Mouse (Mus musculus) ES-E14 (cell line): ENCODE data around the gene Pold3.

Experiments
- MAFK ChIP-seq: IDR thresholded peaks from 2 replicates; pipeline ENCODE4 v1.6.1; 2014; ENCODE audit warnings: mild to moderate bottlenecking, low read depth, low read length, inconsistent platforms; ENCODE audit not compliant: insufficient read depth
- ZNF384 ChIP-seq: IDR thresholded peaks from 2 replicates; pipeline ENCODE4 v1.6.1; 2012; ENCODE audit warnings: low read depth, low read length, inconsistent platforms

GRCm38 (mm10) chr7:100111506-100111905 lies 9.9 kb downstream of the Pold3 start:
- TF ChIP-seq ZNF384 (no peak), MAFK (no peak)
